Mouse (Mus musculus) layer of hippocampus, postnatal 14 days (tissue): ENCODE results near the gene Tcl1b3. TPM values are rescaled to one million over a fixed set of nuclear protein-coding genes. Genes with fewer than 3 reads are reported as not detected.
"Not testable (repeated sequence)": the region's sequence is repeated elsewhere in the genome, so short reads cannot be mapped to it uniquely, and the experiment has no call there.

Experiments
- DNase-seq, 2 experiments: peaks; one replicate each; pipeline ENCODE4 v3.0.0; 2021 to 2022; ENCODE audit warnings: low spot score in 2 of 2, mixed read lengths in 1 of 2
- long read RNA-seq, 2 experiments: library from polyadenylated mRNA; stranded (forward); transcript quantifications; one replicate each; pipeline ENCODE4 v2.0.0; 2021
- total RNA-seq, 2 experiments: library from RNA; stranded (reverse); gene quantifications; 2 replicates each; pipeline ENCODE4 v1.2.3; 2021

Tcl1b3 gene
- not detected for total RNA-seq
- long read RNA-seq, experiment 1, result 0 reads
- long read RNA-seq, experiment 2, result 0 reads

GRCm38 (mm10) chr12:105190743-105191142 is at the start of gene Tcl1b3:
Gene Tcl1b3, plus strand, starts transcription at chr12:105191043.
- not testable (repeated sequence) for DNase-seq

- DNase-seq, result no peak
Measured at GRCm38 (mm10) chr12:105143096-105143495, 47.7 kb upstream of the Tcl1b3 start.

GRCm38 (mm10) chr12:105144928-105145327 is 45.9 kb upstream of the Tcl1b3 start:
- not testable (repeated sequence) for DNase-seq

- DNase-seq, result no peak
Measured at GRCm38 (mm10) chr12:105145714-105146113, 45.1 kb upstream of the Tcl1b3 start, which contains the start of gene Tcl1b2. Gene Tcl1b2, plus strand, starts transcription at chr12:105146014.

GRCm38 (mm10) chr12:105155286-105155685 is 35.6 kb upstream of the Tcl1b3 start:
- not testable (repeated sequence) for DNase-seq

GRCm38 (mm10) chr12:105158842-105159241 is 32.0 kb upstream of the Tcl1b3 start:
- no peak for DNase-seq

- DNase-seq, result no peak
Measured at GRCm38 (mm10) chr12:105159390-105159789, 31.5 kb upstream of the Tcl1b3 start, which contains the start of gene Tcl1b1. Gene Tcl1b1, plus strand, starts transcription at chr12:105159690.

- no peak for DNase-seq
Measured at GRCm38 (mm10) chr12:105166734-105167133, 24.1 kb upstream of the Tcl1b3 start.

- DNase-seq, result no peak
Measured at GRCm38 (mm10) chr12:105173366-105173765, 17.5 kb upstream of the Tcl1b3 start.

- DNase-seq, result peak; percentile 11 to 29
Measured at GRCm38 (mm10) chr12:105174318-105174717, 16.5 kb upstream of the Tcl1b3 start.

- not testable (repeated sequence) for DNase-seq
Measured at GRCm38 (mm10) chr12:105176044-105176443, 14.8 kb upstream of the Tcl1b3 start, which contains the start of gene Tcl1b5. Gene Tcl1b5, plus strand, starts transcription at chr12:105176344.

GRCm38 (mm10) chr12:105181040-105181644 is 9.7 kb upstream of the Tcl1b3 start:
- not testable (repeated sequence) for DNase-seq

GRCm38 (mm10) chr12:105188980-105189379 is 1.9 kb upstream of the Tcl1b3 start:
- DNase-seq, result not testable (repeated sequence)

- not testable (repeated sequence) for DNase-seq
Measured at GRCm38 (mm10) chr12:105199684-105200497, 9.0 kb downstream of the Tcl1b3 start.

- not testable (repeated sequence) for DNase-seq
Measured at GRCm38 (mm10) chr12:105201657-105202056, 10.8 kb downstream of the Tcl1b3 start, which contains the start of gene Tcl1b4. Gene Tcl1b4, plus strand, starts transcription at chr12:105201957.

GRCm38 (mm10) chr12:105207071-105207470 is 16.2 kb downstream of the Tcl1b3 start:
- DNase-seq, result no peak

- DNase-seq, result no peak
Measured at GRCm38 (mm10) chr12:105208441-105208840, 17.6 kb downstream of the Tcl1b3 start.

GRCm38 (mm10) chr12:105209231-105209630 is 18.4 kb downstream of the Tcl1b3 start:
- DNase-seq, result no peak

GRCm38 (mm10) chr12:105217101-105217760 is 26.4 kb downstream of the Tcl1b3 start:
- DNase-seq, result no peak

- no peak for DNase-seq
Measured at GRCm38 (mm10) chr12:105222601-105223319, 31.9 kb downstream of the Tcl1b3 start, which contains the start of gene Tcl1. Gene Tcl1, minus strand, starts transcription at chr12:105222793.
